Mouse (Mus musculus): ENCODE results near the gene Maml3. TPM values are rescaled to one million over a fixed set of nuclear protein-coding genes. Genes with fewer than 3 reads are reported as not detected.
A peak's percentile ranks its signal among the peaks of the same experiment; 100 is the strongest.

The Maml3 gene
- polyA plus RNA-seq, 1 experiment from 2014 or later, result 5.6 TPM

- H3K4me3 ChIP-seq (ENCODE audit: low read depth, low read length), result no peak overlapping the region
- ATAC-seq (no peak), DNase-seq (ENCODE audit: low spot score) (no peak)
- no peak overlapping the region for H3K4me2 ChIP-seq (replicated peaks; ENCODE audit: low read depth, low read length)
- no peaks in the 10 kb centered on the region for H3K36me3 ChIP-seq (ENCODE audit: insufficient read depth, low read length)
- H3K27me3 ChIP-seq (replicated peaks; ENCODE audit: insufficient read depth, low read length), result no peaks in the 10 kb centered on the region
- no peak overlapping the region for H3K9ac ChIP-seq (replicated peaks; ENCODE audit: low read depth)
- TF ChIP-seq EP300 (IDR thresholded peaks at IDR 0.05) (no peak), CTCF (IDR thresholded peaks at IDR 0.05) (no peak)
- 56% methylated on average over 6 of the region's 6 CpGs for WGBS
- H3K9me3 ChIP-seq (ENCODE audit: low read length), result no peaks in the 10 kb centered on the region
- H3K4me1 ChIP-seq (ENCODE audit: insufficient read depth, low read depth, low read length), result no peaks in the 10 kb centered on the region; the same call in 1 of the 2 replicates
- no peak overlapping the region for H3K27ac ChIP-seq (ENCODE audit: low read length)
Observed at GRCm38 (mm10) chr3:51654303-51655055, 450.4 kb downstream of the Maml3 start.

- peak; percentile 71 for ATAC-seq
- no peaks in the 10 kb centered on the region for H3K27me3 ChIP-seq (replicated peaks; ENCODE audit: insufficient read depth, low read length)
- 0 out of 2 replicates have a peak overlapping the region, but pooled peaks have one; percentile 29 for H3K27ac ChIP-seq (ENCODE audit: low read length)
- H3K36me3 ChIP-seq (ENCODE audit: insufficient read depth, low read length), result no peaks in the 10 kb centered on the region
- H3K9ac ChIP-seq (replicated peaks; ENCODE audit: low read depth), result no peak overlapping the region
- DNase-seq (ENCODE audit: low spot score), result peak; percentile 72
- H3K4me3 ChIP-seq (ENCODE audit: low read depth, low read length), result no peak overlapping the region; the same call in 1 of the 2 replicates
- whole genome bisulfite sequencing, result under 1% methylated on average over 6 of the region's 9 CpGs
- H3K4me2 ChIP-seq (replicated peaks; ENCODE audit: low read depth, low read length), result peak overlapping the region; percentile 49
- TF ChIP-seq CTCF (IDR thresholded peaks at IDR 0.05) (no peak), EP300 (IDR thresholded peaks at IDR 0.05) (no peak)
- no peaks in the 10 kb centered on the region for H3K9me3 ChIP-seq (ENCODE audit: low read length)
- H3K4me1 ChIP-seq (ENCODE audit: insufficient read depth, low read depth, low read length), result no peaks in the 10 kb centered on the region; the same call in 1 of the 2 replicates
Observed at GRCm38 (mm10) chr3:51652701-51653100, 452.2 kb downstream of the Maml3 start.

- ATAC-seq (peak; percentile 80), DNase-seq (ENCODE audit: low spot score) (peak; percentile 89)
- no peaks in the 10 kb centered on the region for H3K9me3 ChIP-seq (ENCODE audit: low read length)
- TF ChIP-seq EP300 (IDR thresholded peaks at IDR 0.05) (no peak), CTCF (IDR thresholded peaks at IDR 0.05) (peak; percentile 80)
- 5% methylated on average over 9 of the region's 9 CpGs for WGBS
- no peaks in the 10 kb centered on the region for H3K36me3 ChIP-seq (ENCODE audit: insufficient read depth, low read length)
- no peaks in the 10 kb centered on the region; the same call in 1 of the 2 replicates for H3K4me1 ChIP-seq (ENCODE audit: insufficient read depth, low read depth, low read length)
- H3K4me2 ChIP-seq (replicated peaks; ENCODE audit: low read depth, low read length), result peak overlapping the region; percentile 49
- H3K4me3 ChIP-seq (ENCODE audit: low read depth, low read length), result no peak overlapping the region
- H3K27ac ChIP-seq (ENCODE audit: low read length), result 0 out of 2 replicates have a peak overlapping the region, but pooled peaks have one; percentile 29
- no peaks in the 10 kb centered on the region for H3K27me3 ChIP-seq (replicated peaks; ENCODE audit: insufficient read depth, low read length)
- H3K9ac ChIP-seq (replicated peaks; ENCODE audit: low read depth), result no peak overlapping the region
Observed at GRCm38 (mm10) chr3:51652292-51652691, 452.6 kb downstream of the Maml3 start.

GRCm38 (mm10) chr3:51651149-51651548 lies 453.7 kb downstream of the Maml3 start:
- WGBS, result 73% methylated on average over 2 of the region's 2 CpGs
- no peak for ATAC-seq
- H3K36me3 ChIP-seq (ENCODE audit: insufficient read depth, low read length), result no peaks in the 10 kb centered on the region
- H3K27me3 ChIP-seq (replicated peaks; ENCODE audit: insufficient read depth, low read length), result no peaks in the 10 kb centered on the region
- H3K4me1 ChIP-seq (ENCODE audit: insufficient read depth, low read depth, low read length), result no peaks in the 10 kb centered on the region; the same call in 1 of the 2 replicates
- H3K27ac ChIP-seq (ENCODE audit: low read length), result no peak overlapping the region
- H3K4me3 ChIP-seq (ENCODE audit: low read depth, low read length), result no peak overlapping the region
- H3K4me2 ChIP-seq (replicated peaks; ENCODE audit: low read depth, low read length), result no peak overlapping the region
- TF ChIP-seq CTCF (IDR thresholded peaks at IDR 0.05), result peak; percentile 38
- TF ChIP-seq EP300 (IDR thresholded peaks at IDR 0.05), result no peak
- H3K9me3 ChIP-seq (ENCODE audit: low read length), result no peaks in the 10 kb centered on the region
- H3K9ac ChIP-seq (replicated peaks; ENCODE audit: low read depth), result no peak overlapping the region
- DNase-seq (ENCODE audit: low spot score), result no peak

- H3K9ac ChIP-seq (replicated peaks; ENCODE audit: low read depth), result no peak overlapping the region
- TF ChIP-seq CTCF (IDR thresholded peaks at IDR 0.05) (no peak), EP300 (IDR thresholded peaks at IDR 0.05) (no peak)
- H3K4me2 ChIP-seq (replicated peaks; ENCODE audit: low read depth, low read length), result no peak overlapping the region
- H3K36me3 ChIP-seq (ENCODE audit: insufficient read depth, low read length), result no peaks in the 10 kb centered on the region
- ATAC-seq (no peak), DNase-seq (ENCODE audit: low spot score) (no peak)
- WGBS, result 74% methylated on average over 8 of the region's 8 CpGs
- H3K9me3 ChIP-seq (ENCODE audit: low read length), result no peaks in the 10 kb centered on the region
- no peak overlapping the region for H3K27ac ChIP-seq (ENCODE audit: low read length)
- no peaks in the 10 kb centered on the region for H3K27me3 ChIP-seq (replicated peaks; ENCODE audit: insufficient read depth, low read length)
- no peak overlapping the region for H3K4me3 ChIP-seq (ENCODE audit: low read depth, low read length)
- H3K4me1 ChIP-seq (ENCODE audit: insufficient read depth, low read depth, low read length), result no peaks in the 10 kb centered on the region; the same call in 1 of the 2 replicates
Observed at GRCm38 (mm10) chr3:51649986-51650385, 454.9 kb downstream of the Maml3 start.

GRCm38 (mm10) chr3:51649426-51649825 lies 455.4 kb downstream of the Maml3 start:
- Histone ChIP-seq H3K9ac (replicated peaks; ENCODE audit: low read depth) (no peak overlapping the region), H3K4me2 (replicated peaks; ENCODE audit: low read depth, low read length) (no peak overlapping the region), H3K4me3 (ENCODE audit: low read depth, low read length) (no peak overlapping the region), H3K27me3 (replicated peaks; ENCODE audit: insufficient read depth, low read length) (no peaks in the 10 kb centered on the region), H3K36me3 (ENCODE audit: insufficient read depth, low read length) (no peaks in the 10 kb centered on the region), H3K27ac (ENCODE audit: low read length) (no peak overlapping the region), H3K9me3 (ENCODE audit: low read length) (no peaks in the 10 kb centered on the region), H3K4me1 (ENCODE audit: insufficient read depth, low read depth, low read length) (no peaks in the 10 kb centered on the region; the same call in 1 of the 2 replicates)
- ATAC-seq (no peak), DNase-seq (ENCODE audit: low spot score) (peak; percentile 42)
- 57% methylated on average over 8 of the region's 8 CpGs for WGBS
- TF ChIP-seq EP300 (IDR thresholded peaks at IDR 0.05) (peak; percentile 36; the same call in 1 of the 2 replicates), CTCF (IDR thresholded peaks at IDR 0.05) (no peak)

Measured in lung, postnatal 0 days (tissue).